Mouse (Mus musculus) adrenal gland, adult 2 months (tissue): ENCODE measurements around the gene Nlrx1. TPM values are rescaled to one million over a fixed set of nuclear protein-coding genes. Genes with fewer than 3 reads are reported as not detected.

Experiments used
- DNase-seq: peaks from one replicate; pipeline ENCODE4 v3.0.0; 2021
- polyA plus RNA-seq: library from polyadenylated mRNA; depleted of rRNA; stranded (reverse); fragments of >200 nt; gene quantifications from 2 replicates; pipeline ENCODE4 v1.2.3, GENCODE M21; 2012
- total RNA-seq, 2 experiments: library from RNA; stranded (reverse); gene quantifications; 2 replicates each; pipeline ENCODE4 v1.2.3; 2021

Gene Nlrx1
- total and polyA plus RNA-seq, 3 experiments: 15.7 to 27.8 (median 25.3) TPM

GRCm38 (mm10) chr9:44268027-44268360 lies 405 bp downstream of the Nlrx1 start:
- peak; percentile 95 for DNase-seq

DNA sequence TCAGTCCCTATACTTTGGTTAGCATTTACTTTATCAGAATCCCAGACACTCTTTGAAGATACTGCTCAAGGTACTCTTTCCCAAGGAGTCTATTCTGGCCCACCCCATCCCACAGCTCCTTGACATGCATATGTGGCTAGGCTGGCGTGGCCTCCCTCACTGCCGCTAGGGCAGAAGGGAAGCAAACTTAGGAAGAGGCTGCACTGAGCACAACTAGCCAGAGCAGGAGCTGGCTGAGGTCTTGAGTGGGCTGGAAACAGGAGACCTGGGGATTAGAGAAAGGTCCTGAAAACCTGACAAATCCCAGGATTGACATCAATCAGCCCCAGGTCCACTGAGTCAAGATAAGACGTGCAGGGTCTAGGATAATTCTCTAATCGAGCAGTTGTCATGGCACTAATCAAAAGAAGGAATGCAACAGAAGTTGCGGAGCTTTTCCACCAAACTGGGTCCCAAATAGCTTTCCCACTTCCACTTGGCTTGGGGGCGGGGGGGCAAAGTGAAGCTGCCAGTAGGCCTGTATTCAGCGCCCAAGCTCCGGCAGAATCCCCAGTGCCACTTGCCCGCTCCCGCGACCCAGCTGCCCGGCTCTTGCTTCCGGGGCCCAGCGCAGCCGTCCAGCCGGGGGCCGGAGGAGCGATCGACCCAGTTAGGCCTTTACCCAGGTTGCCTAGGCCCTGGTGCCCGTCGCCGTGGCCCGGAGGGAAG lies 926 bp downstream of the Nlrx1 start:
- peak; percentile 50 for DNase-seq

DNA sequence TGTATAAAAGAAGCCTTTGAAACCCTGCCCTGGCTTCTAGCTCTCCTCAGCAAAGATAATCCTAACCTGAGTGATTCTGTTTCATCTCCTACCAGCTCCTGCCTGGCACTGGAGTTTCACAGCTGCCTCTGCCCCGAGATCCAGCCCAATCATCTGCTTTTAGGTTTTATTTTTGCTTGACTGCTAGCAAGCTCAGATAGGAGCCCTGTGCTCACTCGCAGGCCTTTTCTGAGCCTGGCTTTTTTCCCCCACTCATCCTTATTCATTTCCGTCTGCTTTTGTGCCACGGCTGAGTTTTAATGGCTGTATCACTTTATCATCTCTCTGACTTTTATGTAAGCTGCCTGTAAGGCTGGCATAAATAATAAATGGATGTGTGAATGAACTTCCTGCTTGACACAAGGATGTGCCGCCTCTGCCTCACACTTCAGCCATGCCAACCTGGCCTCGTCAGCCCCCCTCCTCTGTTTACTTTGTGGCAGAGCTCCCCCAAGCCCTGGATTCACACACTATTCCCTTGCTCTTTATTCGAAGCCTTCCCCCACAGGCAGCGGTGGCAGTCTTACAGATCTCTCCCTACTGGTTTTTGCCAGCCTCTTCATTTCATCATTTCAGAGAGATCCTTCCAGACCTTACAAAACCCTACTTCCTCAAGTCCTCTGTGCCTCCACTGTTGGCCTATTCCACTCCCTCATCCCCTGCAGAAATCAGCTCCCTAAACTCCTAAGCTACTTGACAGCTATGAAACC lies 1.7 kb downstream of the Nlrx1 start:
- DNase-seq: no peak

DNA sequence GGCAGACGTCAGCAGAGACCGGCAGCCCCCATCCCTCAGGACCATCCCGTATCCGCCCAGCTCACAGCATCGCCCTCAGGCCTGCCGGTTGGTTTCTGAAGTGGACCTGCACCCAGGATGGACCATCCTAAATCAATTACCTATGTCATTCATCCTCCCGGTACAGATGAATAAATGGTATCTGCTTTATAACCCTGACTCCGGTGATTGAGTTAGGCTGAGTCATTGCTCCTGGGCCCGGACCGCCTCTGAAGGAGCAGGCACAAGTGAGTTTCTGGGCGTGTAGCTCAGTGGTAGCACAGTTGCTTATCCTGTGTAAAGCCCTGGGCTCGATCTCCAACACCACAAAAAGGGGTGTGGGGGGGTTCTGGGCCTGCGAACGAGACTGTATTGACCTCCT lies 7.0 kb downstream of the Nlrx1 start:
- DNase-seq: peak; percentile 50

- DNase-seq: no peak
Measured at GRCm38 (mm10) chr9:44259014-44259413, 9.4 kb downstream of the Nlrx1 start.

DNA sequence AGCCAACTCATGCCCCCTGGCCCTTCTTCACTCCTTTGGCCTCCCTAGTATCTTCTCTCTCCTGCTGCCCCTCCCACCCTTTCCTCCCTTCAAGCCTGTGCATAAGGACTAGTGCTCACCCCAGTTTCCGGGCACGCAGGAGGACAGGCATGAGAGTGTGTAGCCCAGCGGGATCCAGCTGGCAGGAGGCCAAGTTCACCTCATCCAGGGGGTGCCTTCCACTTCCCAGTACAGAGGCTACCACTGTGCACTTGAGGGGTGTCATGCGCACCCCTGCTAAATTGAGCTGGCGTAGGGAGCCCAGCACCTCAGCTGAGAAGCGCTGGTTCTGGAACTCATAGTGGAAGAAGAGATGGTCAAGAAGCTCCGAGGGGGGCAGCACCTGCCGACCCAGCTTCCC lies 12.2 kb downstream of the Nlrx1 start:
- no peak for DNase-seq

DNA sequence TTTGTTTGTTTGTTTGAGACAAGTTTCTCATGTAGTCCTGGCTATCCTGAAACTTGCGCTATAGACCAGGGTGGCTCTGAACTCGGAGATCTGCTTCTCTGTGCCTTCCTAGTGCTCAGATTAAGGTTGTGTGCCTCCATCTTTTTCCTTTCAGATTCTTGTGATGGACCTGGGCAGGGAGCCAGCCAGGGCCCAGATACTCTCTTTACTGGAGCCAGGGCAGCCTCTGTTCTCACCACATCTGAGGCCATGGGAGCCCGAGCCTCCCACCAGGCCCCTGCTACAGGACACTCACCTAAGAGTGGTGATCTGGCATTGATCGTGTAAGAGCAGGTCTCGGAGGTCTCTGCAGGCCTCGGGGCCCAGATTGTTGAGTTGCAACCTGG lies 13.3 kb downstream of the Nlrx1 start:
- no peak for DNase-seq

DNA sequence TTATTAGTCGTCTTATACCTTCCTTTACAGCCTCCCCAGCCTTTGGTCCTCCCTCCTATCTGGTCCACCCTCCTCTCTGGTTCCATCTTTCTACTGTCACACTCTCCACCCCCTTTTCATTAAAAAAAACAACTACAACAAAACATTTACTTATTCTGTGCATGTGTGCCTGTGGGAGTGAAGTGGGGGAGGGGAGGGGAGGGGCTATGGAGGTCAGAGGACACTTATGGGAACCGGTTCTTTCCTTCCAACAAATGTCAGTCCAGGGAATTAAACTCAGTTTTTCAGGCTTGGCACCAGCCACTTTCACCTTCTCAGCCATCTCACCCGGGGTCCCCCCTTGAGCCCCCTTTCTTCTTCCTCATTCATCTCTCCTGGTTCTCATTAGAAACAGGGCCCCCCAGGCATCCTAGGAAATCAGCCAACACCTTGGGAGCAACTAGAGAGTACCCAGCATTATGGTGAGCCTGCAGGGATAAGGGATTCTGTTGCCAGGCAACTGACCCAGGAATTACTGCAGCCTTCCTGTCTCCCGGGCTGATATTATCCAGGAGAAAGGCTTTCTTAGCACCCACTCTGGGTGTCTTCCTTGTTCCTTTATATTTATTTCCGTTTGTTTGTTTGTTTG lies 13.8 kb downstream of the Nlrx1 start:
- DNase-seq: no peak

GRCm38 (mm10) chr9:44253441-44253840 lies 15.0 kb downstream of the Nlrx1 start:
- no peak for DNase-seq

DNA sequence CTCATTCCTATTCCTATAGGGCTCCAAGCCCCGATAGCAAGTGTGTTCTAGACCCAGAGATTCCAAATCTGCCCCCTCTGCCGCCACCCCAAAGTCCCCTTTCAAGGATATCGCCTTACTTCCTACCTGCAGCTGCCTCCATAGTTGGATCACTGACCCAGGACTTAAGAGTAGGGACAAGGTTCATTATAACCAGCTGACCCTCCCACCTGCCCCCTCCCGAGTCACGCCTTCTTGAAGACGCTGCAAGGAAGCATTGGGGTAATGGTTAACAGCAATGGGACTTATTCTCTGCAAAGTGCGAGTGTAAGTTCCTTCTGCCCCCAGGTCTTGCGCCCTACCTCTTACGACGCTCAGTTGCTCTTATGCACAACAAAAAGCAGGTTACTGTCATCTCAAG lies 17.1 kb downstream of the Nlrx1 start, which contains the start of gene Pdzd3:
TSS of gene Pdzd3 (minus strand) at position 158 of the 400 bp plus-strand sequence.
- no peak for DNase-seq

DNA sequence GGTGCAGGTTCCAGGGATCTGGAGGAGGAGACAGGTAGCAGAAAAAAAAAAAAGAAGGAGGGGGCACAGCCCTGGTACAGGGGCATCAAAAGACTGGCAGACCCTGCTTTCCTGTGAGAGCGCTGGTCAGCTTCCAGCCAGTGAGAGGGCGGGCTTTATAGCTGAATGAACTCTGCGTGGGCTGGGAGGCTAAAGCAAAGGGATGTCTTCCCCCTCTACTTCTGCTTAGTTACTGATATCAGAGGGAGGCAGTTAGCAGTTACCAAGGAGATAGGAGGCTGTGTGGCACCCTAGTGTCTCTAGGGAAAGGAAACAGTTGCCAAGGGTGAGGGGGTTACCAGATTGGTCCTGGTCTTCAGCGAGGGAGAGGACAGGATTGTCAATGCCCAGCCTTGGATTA lies 18.0 kb downstream of the Nlrx1 start:
- DNase-seq: no peak

- peak; percentile 85 for DNase-seq
Measured at GRCm38 (mm10) chr9:44249181-44250146, 18.9 kb downstream of the Nlrx1 start.

- DNase-seq: no peak
Measured at GRCm38 (mm10) chr9:44247907-44248306, 20.5 kb downstream of the Nlrx1 start.

GRCm38 (mm10) chr9:44243621-44244020 lies 24.8 kb downstream of the Nlrx1 start:
- DNase-seq: no peak

DNA sequence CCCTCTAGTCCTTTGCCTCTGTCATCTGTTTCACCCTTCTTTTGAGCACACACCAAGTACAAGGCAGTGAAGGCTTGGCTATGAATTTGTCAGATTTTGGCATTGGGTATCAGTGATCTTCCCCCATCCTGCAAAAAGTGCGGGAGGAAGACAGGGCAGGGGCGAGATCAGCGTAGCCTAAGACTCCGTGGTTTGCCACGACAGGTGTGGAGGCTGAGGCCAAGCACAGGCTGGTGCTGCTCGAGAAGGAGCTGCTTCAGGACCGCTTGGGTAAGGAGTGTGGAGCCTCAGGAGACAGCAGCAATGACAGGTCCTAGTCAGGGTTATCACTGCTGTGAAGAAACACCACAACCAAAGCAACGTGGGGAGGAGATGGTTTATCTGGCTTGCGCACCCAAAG lies 27.0 kb downstream of the Nlrx1 start:
- DNase-seq: no peak

- DNase-seq: peak; percentile 79
Measured at GRCm38 (mm10) chr9:44240911-44241310, 27.5 kb downstream of the Nlrx1 start.

GRCm38 (mm10) chr9:44240399-44240798 lies 28.0 kb downstream of the Nlrx1 start, which contains the start of gene Ccdc153:
Gene Ccdc153, plus strand, starts transcription at chr9:44240676.
- no peak for DNase-seq

DNA sequence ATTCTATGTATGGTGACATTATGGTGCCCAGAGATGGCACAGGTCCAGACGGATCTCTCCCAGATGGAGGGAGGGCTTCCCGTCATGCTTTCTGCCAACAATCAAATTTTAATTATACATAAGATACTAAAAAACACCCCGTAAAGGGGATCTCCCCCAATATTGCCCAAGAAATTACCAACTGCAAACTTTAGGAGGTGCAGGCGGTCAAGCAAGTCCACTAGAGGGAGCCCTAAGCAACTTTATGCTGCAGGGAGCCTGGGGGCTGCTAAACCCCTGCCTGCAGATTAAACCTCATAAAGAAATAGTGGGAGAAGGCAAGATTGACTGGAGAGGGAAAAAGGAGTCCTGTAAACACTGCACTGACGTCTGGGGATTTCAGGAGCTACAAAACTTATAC lies 29.0 kb downstream of the Nlrx1 start:
- DNase-seq: peak; percentile 51

GRCm38 (mm10) chr9:44238501-44239190 lies 29.8 kb downstream of the Nlrx1 start:
- no peak for DNase-seq

GRCm38 (mm10) chr9:44237128-44237527 lies 31.3 kb downstream of the Nlrx1 start:
- DNase-seq: no peak

- DNase-seq: no peak
Measured at GRCm38 (mm10) chr9:44236601-44237000, 31.8 kb downstream of the Nlrx1 start.
